Mouse (Mus musculus) Patski (cell line): ENCODE data around the gene Il21. TPM values are rescaled to one million over a fixed set of nuclear protein-coding genes. Genes with fewer than 3 reads are reported as not detected.
A peak's percentile ranks its signal among the peaks of the same experiment; 100 is the strongest.

Experiments
- ATAC-seq: fragments of 100-300 bp; one replicate; pipeline ENCODE4 v1.8.0; 2021
- CTCF ChIA-PET: fragments of 350-600 bp; sonication (Branson Sonifier 250); formaldehyde crosslinking; loops from one replicate; lab custom pipeline; 2022; ENCODE audit warnings: inconsistent platforms; lab: Charles Lee
- POLR2A ChIA-PET: fragments of 350-600 bp; sonication (Branson Sonifier 250); formaldehyde crosslinking; loops from one replicate; lab custom pipeline; 2022; ENCODE audit warnings: antibody characterized with exemption, inconsistent platforms; lab: Charles Lee
- DNase-seq: peaks from one replicate; pipeline ENCODE4 v3.0.0-alpha.2; 2011; ENCODE audit warnings: low read depth, low spot score
- H3K27me3 ChIP-seq: fragments of 371-371 bp; one replicate; pipeline ENCODE4 v1.5.1; 2021
- CTCF ChIP-seq: fragments of 100-300 bp; IDR thresholded peaks from one replicate; pipeline ENCODE4 v1.5.1; 2021
- in situ Hi-C: fragments of 300-500 bp; cut with MboI; formaldehyde crosslinking; loops from 3 replicates; pipeline ENCODE4 v1.11.1; 2018; ENCODE audit warnings: low pct_unique_long_range_greater_than_20kb, mixed read lengths
- polyA plus RNA-seq: library from polyadenylated mRNA; unstranded; gene quantifications from one replicate; pipeline ENCODE4 v1.2.3, GENCODE M21; 2021

Gene Il21
- polyA plus RNA-seq, 1 experiment from 2014 or later, result not detected

GRCm38 (mm10) chr3:37201122-37201916 lies 31.1 kb downstream of the Il21 start:
- peaks cover 11% of the 10 kb centered on the region for H3K27me3 ChIP-seq

GRCm38 (mm10) chr3:37198302-37198701 lies 34.1 kb downstream of the Il21 start:
- in situ Hi-C loops, result no loop called here
- no peak for TF ChIP-seq CTCF
- DNase-seq (no peak), ATAC-seq (no peak)
- CTCF ChIA-PET, result interaction anchor here (1.2 kb wide), 1 partner anchor 125 kb away, joined by 3 read pairs; no protein-coding TSS in a partner anchor
- H3K27me3 ChIP-seq, result peaks cover 8% of the 10 kb centered on the region
- POLR2A ChIA-PET, result no interaction called here

More at GRCm38 (mm10) chr3:37201122-37201916, 31.1 kb downstream of the Il21 start:
- TF ChIP-seq CTCF, result no peak
- DNase-seq (no peak), ATAC-seq (no peak)
- POLR2A ChIA-PET, result no interaction called here
- in situ Hi-C loops, result loop anchor here (5.0 to 25.0 kb wide), 5 partner anchors 129 to 1011 kb away; partner anchors contain the start of genes Nudt6 and Spata5
- CTCF ChIA-PET, result interaction anchor here (0.9 to 1.5 kb wide), 3 partner anchors 12 to 72 kb away, joined by 3 read pairs; no protein-coding TSS in a partner anchor

DNA sequence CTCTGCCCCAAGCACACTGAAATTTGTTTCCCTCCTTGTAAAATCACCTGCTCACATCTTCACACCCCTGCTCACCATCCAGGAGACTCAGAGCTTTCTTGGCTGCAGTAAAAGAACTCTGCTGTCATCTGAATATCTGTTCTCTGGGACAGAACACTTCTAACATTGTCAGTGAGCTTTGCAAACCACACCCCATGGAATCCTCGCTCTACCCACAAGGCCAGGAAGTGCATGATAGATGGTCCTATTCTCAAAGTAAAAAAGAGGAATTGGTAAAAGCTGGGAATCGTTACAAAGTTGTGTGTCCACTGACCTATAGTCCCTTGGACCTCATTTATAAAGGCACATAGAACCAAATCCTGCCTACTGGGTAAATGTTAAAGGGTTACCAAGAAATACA lies 40.5 kb downstream of the Il21 start:
- peaks cover 7% of the 10 kb centered on the region for H3K27me3 ChIP-seq
- TF ChIP-seq CTCF, result no peak
- DNase-seq (no peak), ATAC-seq (no peak)
- ChIA-PET POLR2A (no interaction called here), CTCF (interaction anchor here (1.3 to 2.3 kb wide), 5 partner anchors 9 to 40 kb away, joined by 3 to 15 read pairs (median 4); no protein-coding TSS in a partner anchor)
- in situ Hi-C loops, result no loop called here

DNA sequence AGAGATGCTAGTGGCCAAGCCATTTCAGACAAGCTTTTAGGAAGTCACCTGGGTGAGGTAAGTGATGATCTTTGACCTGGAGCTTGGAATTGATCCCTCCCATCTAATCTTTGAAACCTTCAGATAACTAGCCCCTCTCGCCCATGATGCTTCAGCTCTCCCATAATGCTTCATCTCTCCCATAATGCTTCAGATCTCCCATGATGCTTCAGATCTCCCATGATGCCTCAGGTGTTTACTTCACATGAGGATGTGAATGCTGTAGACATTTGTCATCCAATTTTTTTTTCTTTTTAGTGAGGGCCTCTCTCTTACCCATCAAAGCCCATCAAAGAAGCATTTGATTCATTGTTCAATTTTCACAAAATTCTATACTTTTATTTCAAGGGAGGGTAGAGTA lies 46.9 kb downstream of the Il21 start:
- ATAC-seq (no peak), DNase-seq (no peak)
- in situ Hi-C loops, result no loop called here
- CTCF ChIA-PET, result interaction anchor here (0.8 kb wide), 1 partner anchor 143 kb away, joined by 3 read pairs; no protein-coding TSS in a partner anchor
- POLR2A ChIA-PET, result no interaction called here
- TF ChIP-seq CTCF, result no peak
- H3K27me3 ChIP-seq, result peaks cover 16% of the 10 kb centered on the region

DNA sequence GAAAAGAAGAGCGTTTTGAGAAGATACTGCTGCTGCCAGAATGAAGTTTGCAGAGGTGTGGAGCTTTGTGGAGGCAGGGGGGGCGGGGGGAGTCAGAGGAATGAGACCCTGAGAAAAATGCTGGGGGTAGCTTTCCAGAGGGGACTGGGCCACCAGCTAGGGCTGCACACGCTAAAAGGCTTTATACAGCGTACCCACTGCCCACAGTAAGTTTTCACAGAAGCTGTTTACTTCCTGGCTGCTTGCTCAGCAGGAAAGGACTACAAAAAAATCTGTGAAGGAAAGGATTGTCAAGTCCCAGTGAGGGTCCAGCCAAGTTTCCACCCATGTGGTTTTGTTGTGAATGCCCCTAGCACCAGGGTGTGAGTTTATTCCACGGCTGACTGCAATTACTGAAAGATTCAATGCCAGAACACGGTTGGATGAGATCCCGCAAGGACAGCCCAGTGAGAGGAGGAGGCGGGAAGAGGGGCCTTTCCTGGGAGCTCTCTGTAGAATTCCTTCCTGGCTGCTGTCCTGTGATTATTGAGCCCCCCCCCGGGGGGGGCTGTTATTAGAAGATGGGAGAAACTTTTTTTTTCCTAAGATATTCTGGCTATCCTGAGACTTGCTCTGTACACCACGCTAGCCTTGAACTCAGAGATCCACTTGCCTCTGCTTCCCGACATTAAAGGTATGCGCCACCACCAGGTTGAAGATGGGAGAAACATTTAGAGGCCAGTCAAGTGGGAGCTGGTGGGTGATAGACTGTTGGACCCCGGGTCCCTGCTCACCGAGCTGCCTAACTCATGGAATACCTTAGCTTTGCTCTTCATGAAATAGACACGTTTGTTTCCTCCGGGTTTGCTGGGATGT lies 49.8 kb downstream of the Il21 start:
- peaks cover 10% of the 10 kb centered on the region for H3K27me3 ChIP-seq
- ChIA-PET POLR2A (interaction anchor here (0.5 kb wide), 1 partner anchor 1115 kb away, joined by 5 read pairs; no protein-coding TSS in a partner anchor), CTCF (interaction anchor here (1.0 to 2.2 kb wide), 5 partner anchors 10 to 115 kb away, joined by 3 to 9 read pairs (median 3); no protein-coding TSS in a partner anchor)
- TF ChIP-seq CTCF, result no peak
- in situ Hi-C loops, result no loop called here
- ATAC-seq (peak; percentile 13), DNase-seq (peak; percentile 27)

GRCm38 (mm10) chr3:37181041-37181440 lies 51.4 kb downstream of the Il21 start:
- no peak for ATAC-seq
- in situ Hi-C loops, result no loop called here
- DNase-seq, result no peak
- ChIA-PET CTCF (interaction anchor here (1.0 to 3.2 kb wide), 2 partner anchors 19 to 23 kb away, joined by 4 to 15 read pairs; no protein-coding TSS in a partner anchor), POLR2A (no interaction called here)
- TF ChIP-seq CTCF, result no peak
- H3K27me3 ChIP-seq, result peaks cover 16% of the 10 kb centered on the region

GRCm38 (mm10) chr3:37180039-37180743 lies 52.2 kb downstream of the Il21 start:
- ChIA-PET CTCF (interaction anchor here (1.0 to 3.2 kb wide), 3 partner anchors 10 to 24 kb away, joined by 5 to 15 read pairs (median 7); no protein-coding TSS in a partner anchor), POLR2A (no interaction called here)
- peak; percentile 62 for TF ChIP-seq CTCF
- in situ Hi-C loops, result no loop called here
- peaks cover 15% of the 10 kb centered on the region for H3K27me3 ChIP-seq
- no peak for DNase-seq
- ATAC-seq, result no peak

GRCm38 (mm10) chr3:37179472-37179871 lies 53.0 kb downstream of the Il21 start:
- no peak for TF ChIP-seq CTCF
- ChIA-PET POLR2A (no interaction called here), CTCF (interaction anchor here (1.0 to 3.2 kb wide), 3 partner anchors 10 to 25 kb away, joined by 5 to 15 read pairs (median 7); no protein-coding TSS in a partner anchor)
- ATAC-seq (no peak), DNase-seq (no peak)
- in situ Hi-C loops, result no loop called here
- H3K27me3 ChIP-seq, result peaks cover 12% of the 10 kb centered on the region

- POLR2A ChIA-PET, result no interaction called here
- ATAC-seq (no peak), DNase-seq (no peak)
- TF ChIP-seq CTCF, result no peak
- in situ Hi-C loops, result no loop called here
- peaks cover 6% of the 10 kb centered on the region for H3K27me3 ChIP-seq
- CTCF ChIA-PET, result interaction anchor here (1.2 kb wide), 1 partner anchor 9 kb away, joined by 3 read pairs; no protein-coding TSS in a partner anchor
These were observed 57.5 kb downstream of the Il21 start for GRCm38 (mm10) chr3:37174711-37175572.
